Mouse (Mus musculus) CH12.LX (cell line): ENCODE measurements around the gene Dusp19. TPM values are rescaled to one million over a fixed set of nuclear protein-coding genes. Genes with fewer than 3 reads are reported as not detected.
A peak's percentile ranks its signal among the peaks of the same experiment; 100 is the strongest.

ENCODE experiments used
- DNase-seq: peaks from one replicate; pipeline ENCODE4 v3.0.0-alpha.2; 2013; ENCODE audit errors: extremely low read depth
- H3K27ac ChIP-seq: 2 replicates; pipeline ENCODE4 v1.5.1; 2012; ENCODE audit warnings: low read depth, mild to moderate bottlenecking, control low read depth, moderate library complexity; ENCODE audit not compliant: insufficient read depth
- H3K27me3 ChIP-seq: replicated peaks from 2 replicates; pipeline ENCODE3; 2012; ENCODE audit warnings: inconsistent platforms
- H3K36me3 ChIP-seq, 2 experiments: replicated peaks in 1 of 2; 2 replicates each; pipeline versions ENCODE3 to v1.6.1; 2012; ENCODE audit warnings: inconsistent platforms in 1 of 2, low read length in 1 of 2, mild to moderate bottlenecking in 1 of 2, mixed read lengths in 1 of 2, moderate library complexity in 1 of 2; ENCODE audit not compliant: control insufficient read depth in 1 of 2, insufficient read depth in 1 of 2
- H3K4me1 ChIP-seq, 2 experiments: 2 replicates each; pipeline ENCODE4 v1.6.1; 2012; ENCODE audit warnings: inconsistent platforms in 1 of 2, moderate library complexity in 1 of 2; ENCODE audit not compliant: insufficient read depth in 2 of 2, control insufficient read depth in 1 of 2
- H3K4me2 ChIP-seq: 2 replicates; pipeline ENCODE4 v1.6.1; 2012; ENCODE audit warnings: low read depth, mild to moderate bottlenecking, control low read depth; ENCODE audit not compliant: poor library complexity, insufficient read depth, severe bottlenecking
- H3K4me3 ChIP-seq, 3 experiments: fragments of 150-350 bp in 1 of 3; sonication (generic) in 1 of 3; replicated peaks in 1 of 3; 2 replicates each; pipeline versions ENCODE3 to v1.5.1; 2011 to 2012; ENCODE audit warnings: low read depth in 2 of 3, low read length in 2 of 3, mild to moderate bottlenecking in 2 of 3, moderate library complexity in 2 of 3, control low read depth in 1 of 3, improper control_type of control experiment in 1 of 3, inconsistent platforms in 1 of 3, mixed read lengths in 1 of 3; ENCODE audit not compliant: poor library complexity in 1 of 3
- H3K79me2 ChIP-seq: replicated peaks from 2 replicates; pipeline ENCODE4 v1.6.1; 2012; ENCODE audit warnings: mild to moderate bottlenecking, moderate library complexity; ENCODE audit not compliant: control insufficient read depth, poor library complexity, insufficient read depth, severe bottlenecking; ENCODE audit errors: extremely low read depth
- H3K9ac ChIP-seq: 2 replicates; pipeline ENCODE4 v1.6.1; 2012; ENCODE audit warnings: low read depth, mild to moderate bottlenecking, control low read depth, moderate library complexity; ENCODE audit not compliant: insufficient read depth
- H3K9me3 ChIP-seq: replicated peaks from 2 replicates; pipeline ENCODE3; 2012; ENCODE audit warnings: low read length, inconsistent platforms, mixed read lengths
- BHLHE40 ChIP-seq: IDR thresholded peaks from 2 replicates; pipeline ENCODE4 v1.6.1; 2011; ENCODE audit warnings: mild to moderate bottlenecking, low read depth, low read length, improper control_type of control experiment
- CHD1 ChIP-seq: IDR thresholded peaks from 2 replicates; pipeline ENCODE4 v1.6.1; 2012; ENCODE audit warnings: low read depth, low read length, improper control_type of control experiment, inconsistent platforms
- CHD2 ChIP-seq: IDR thresholded peaks from 2 replicates; pipeline ENCODE4 v1.6.1; 2011; ENCODE audit warnings: low read length, improper control_type of control experiment
- CTCF ChIP-seq, 2 experiments: IDR thresholded peaks in 1 of 2; conservative IDR thresholded peaks in 1 of 2; 2 replicates each; pipeline ENCODE4 v1.5.1; 2011 to 2012; ENCODE audit warnings: low read depth in 2 of 2, low read length in 2 of 2, improper control_type of control experiment in 1 of 2, inconsistent platforms in 1 of 2, mild to moderate bottlenecking in 1 of 2, moderate library complexity in 1 of 2
- E2F4 ChIP-seq: IDR thresholded peaks from 2 replicates; pipeline ENCODE4 v1.6.1; 2011; ENCODE audit warnings: low read depth, low read length, improper control_type of control experiment; ENCODE audit not compliant: insufficient replicate concordance
- EP300 ChIP-seq: IDR thresholded peaks from 2 replicates; pipeline ENCODE4 v1.6.1; 2011; ENCODE audit warnings: low read length, improper control_type of control experiment
- ETS1 ChIP-seq: conservative IDR thresholded peaks from 2 replicates; pipeline ENCODE4 v1.6.1; 2012; ENCODE audit warnings: low read depth, mild to moderate bottlenecking, inconsistent platforms, low read length, improper control_type of control experiment, moderate library complexity
- GABPA ChIP-seq: IDR thresholded peaks from 2 replicates; pipeline ENCODE4 v1.6.1; 2012; ENCODE audit warnings: low read depth, low read length, improper control_type of control experiment, inconsistent platforms; ENCODE audit not compliant: insufficient replicate concordance
- HCFC1 ChIP-seq: IDR thresholded peaks from 2 replicates; pipeline ENCODE4 v1.6.1; 2012; ENCODE audit warnings: low read depth, mild to moderate bottlenecking, inconsistent platforms, low read length, improper control_type of control experiment
- IRF4 ChIP-seq: IDR thresholded peaks from 2 replicates; pipeline ENCODE4 v1.6.1; 2014; ENCODE audit warnings: low read depth, mild to moderate bottlenecking, inconsistent platforms, low read length, improper control_type of control experiment
- JUN ChIP-seq: IDR thresholded peaks from 2 replicates; pipeline ENCODE4 v1.6.1; 2011; ENCODE audit warnings: low read depth, mild to moderate bottlenecking, low read length, improper control_type of control experiment, moderate library complexity; ENCODE audit not compliant: insufficient read depth
- JUND ChIP-seq: conservative IDR thresholded peaks from 2 replicates; pipeline ENCODE4 v1.6.1; 2011; ENCODE audit warnings: low read depth, low read length, improper control_type of control experiment
- KAT2A ChIP-seq: IDR thresholded peaks from 2 replicates; pipeline ENCODE4 v1.6.1; 2012; ENCODE audit warnings: low read length, improper control_type of control experiment, inconsistent platforms; ENCODE audit not compliant: insufficient replicate concordance
- MAFK ChIP-seq: IDR thresholded peaks from 2 replicates; pipeline ENCODE4 v1.6.1; 2011; ENCODE audit warnings: low read length, improper control_type of control experiment; ENCODE audit not compliant: insufficient replicate concordance
- MAX ChIP-seq: IDR thresholded peaks from 2 replicates; pipeline ENCODE4 v1.6.1; 2011; ENCODE audit warnings: low read length, improper control_type of control experiment
- MAZ ChIP-seq: IDR thresholded peaks from 2 replicates; pipeline ENCODE4 v1.6.1; 2012; ENCODE audit warnings: low read depth, mild to moderate bottlenecking, inconsistent platforms, low read length, improper control_type of control experiment, moderate library complexity
- MEF2A ChIP-seq: IDR thresholded peaks from 2 replicates; pipeline ENCODE4 v1.6.1; 2014; ENCODE audit warnings: low read depth, mild to moderate bottlenecking, inconsistent platforms, low read length, improper control_type of control experiment, borderline replicate concordance
- MXI1 ChIP-seq: IDR thresholded peaks from 2 replicates; pipeline ENCODE4 v1.6.1; 2011; ENCODE audit warnings: mild to moderate bottlenecking, low read depth, low read length, improper control_type of control experiment
- MYC ChIP-seq: IDR thresholded peaks from 2 replicates; pipeline ENCODE4 v1.6.1; 2011; ENCODE audit warnings: low read depth, mild to moderate bottlenecking, improper control_type of control experiment, low read length
- NELFE ChIP-seq: IDR thresholded peaks from 2 replicates; pipeline ENCODE4 v1.6.1; 2011; ENCODE audit warnings: low read depth, low read length, improper control_type of control experiment
- NRF1 ChIP-seq: IDR thresholded peaks from 2 replicates; pipeline ENCODE4 v1.6.1; 2014; ENCODE audit warnings: low read depth, mild to moderate bottlenecking, inconsistent platforms, low read length, improper control_type of control experiment, moderate library complexity
- PAX5 ChIP-seq: IDR thresholded peaks from 2 replicates; pipeline ENCODE4 v1.6.1; 2012; ENCODE audit warnings: low read length, inconsistent platforms, mixed read lengths
- POLR2A ChIP-seq: IDR thresholded peaks from 2 replicates; pipeline ENCODE4 v1.6.1; 2011; ENCODE audit warnings: low read depth, mild to moderate bottlenecking, improper control_type of control experiment, low read length
- POLR2AphosphoS2 ChIP-seq: IDR thresholded peaks from 2 replicates; pipeline ENCODE4 v1.6.1; 2011; ENCODE audit warnings: low read depth, low read length, improper control_type of control experiment
- RAD21 ChIP-seq: IDR thresholded peaks from 2 replicates; pipeline ENCODE4 v1.6.1; 2011; ENCODE audit warnings: low read depth, mild to moderate bottlenecking, low read length, improper control_type of control experiment, moderate library complexity
- RCOR1 ChIP-seq: conservative IDR thresholded peaks from 2 replicates; pipeline ENCODE4 v1.6.1; 2012; ENCODE audit warnings: low read depth, mild to moderate bottlenecking, inconsistent platforms, low read length, improper control_type of control experiment
- SIN3A ChIP-seq: IDR thresholded peaks from 2 replicates; pipeline ENCODE4 v1.6.1; 2012; ENCODE audit warnings: low read length, improper control_type of control experiment, inconsistent platforms
- SMC3 ChIP-seq: IDR thresholded peaks from 2 replicates; pipeline ENCODE4 v1.6.1; 2011; ENCODE audit warnings: low read depth, low read length, improper control_type of control experiment
- TBP ChIP-seq: conservative IDR thresholded peaks from 2 replicates; pipeline ENCODE4 v1.6.1; 2011; ENCODE audit warnings: low read depth, low read length, improper control_type of control experiment
- TCF12 ChIP-seq: IDR thresholded peaks from 2 replicates; pipeline ENCODE4 v1.6.1; 2014; ENCODE audit warnings: low read depth, mild to moderate bottlenecking, inconsistent platforms, low read length, improper control_type of control experiment
- UBTF ChIP-seq: IDR thresholded peaks from 2 replicates; pipeline ENCODE4 v1.6.1; 2012; ENCODE audit warnings: low read depth, mild to moderate bottlenecking, inconsistent platforms, low read length, improper control_type of control experiment, moderate library complexity
- USF1 ChIP-seq: IDR thresholded peaks from 2 replicates; pipeline ENCODE4 v1.6.1; 2014; ENCODE audit warnings: low read depth, mild to moderate bottlenecking, inconsistent platforms, low read length, improper control_type of control experiment
- USF2 ChIP-seq: conservative IDR thresholded peaks from 2 replicates; pipeline ENCODE4 v1.6.1; 2011; ENCODE audit warnings: low read depth, low read length, improper control_type of control experiment
- ZC3H11A ChIP-seq: IDR thresholded peaks from 2 replicates; pipeline ENCODE4 v1.6.1; 2012; ENCODE audit warnings: low read depth, mild to moderate bottlenecking, inconsistent platforms, low read length, improper control_type of control experiment
- ZKSCAN1 ChIP-seq: IDR thresholded peaks from 2 replicates; pipeline ENCODE4 v1.6.1; 2012; ENCODE audit warnings: low read depth, inconsistent platforms, low read length, improper control_type of control experiment, borderline replicate concordance
- ZMIZ1 ChIP-seq: IDR thresholded peaks from 2 replicates; pipeline ENCODE4 v1.6.1; 2012; ENCODE audit warnings: low read depth, mild to moderate bottlenecking, inconsistent platforms, low read length, improper control_type of control experiment
- ZNF384 ChIP-seq: IDR thresholded peaks from 2 replicates; pipeline ENCODE4 v1.6.1; 2012; ENCODE audit warnings: low read depth, low read length, improper control_type of control experiment, inconsistent platforms
- dilution Hi-C: fragments of 300-500 bp; cut with MboI; formaldehyde crosslinking; loops from 2 replicates; pipeline ENCODE4 v1.14.3; 2020; ENCODE audit warnings: low sequenced_read_pairs; ENCODE audit not compliant: extremely low pct_unique_long_range_greater_than_20kb, extremely low pct_ligation_motif_present
- in situ Hi-C: fragments of 300-500 bp; cut with MboI; formaldehyde crosslinking; loops from 3 replicates; pipeline ENCODE4 v1.14.3; 2019; ENCODE audit warnings: low sequenced_read_pairs, low pct_ligation_motif_present, low pct_unique_long_range_greater_than_20kb, mixed read lengths
- polyA plus RNA-seq: library from polyadenylated mRNA; unstranded; fragments of >175 nt; gene quantifications from 2 replicates; pipeline ENCODE4 v1.2.1, GENCODE M21; 2012; ENCODE audit warnings: low read depth; ENCODE audit not compliant: insufficient read length
- total RNA-seq, 2 experiments: library from RNA; depleted of rRNA; stranded (reverse); fragments of 300-350 nt in 1 of 2; fragments of >200 nt in 1 of 2; gene quantifications; 2 replicates each; pipeline ENCODE4 v1.2.3; 2012 to 2014

Gene Dusp19
- total RNA-seq (2012; rRNA removed) (19.0 TPM in 2 replicates), total RNA-seq (2014; rRNA removed) (27.3 and 29.8 TPM in 2 replicates), polyA plus RNA-seq (22.7 and 23.1 TPM in 2 replicates)

DNA sequence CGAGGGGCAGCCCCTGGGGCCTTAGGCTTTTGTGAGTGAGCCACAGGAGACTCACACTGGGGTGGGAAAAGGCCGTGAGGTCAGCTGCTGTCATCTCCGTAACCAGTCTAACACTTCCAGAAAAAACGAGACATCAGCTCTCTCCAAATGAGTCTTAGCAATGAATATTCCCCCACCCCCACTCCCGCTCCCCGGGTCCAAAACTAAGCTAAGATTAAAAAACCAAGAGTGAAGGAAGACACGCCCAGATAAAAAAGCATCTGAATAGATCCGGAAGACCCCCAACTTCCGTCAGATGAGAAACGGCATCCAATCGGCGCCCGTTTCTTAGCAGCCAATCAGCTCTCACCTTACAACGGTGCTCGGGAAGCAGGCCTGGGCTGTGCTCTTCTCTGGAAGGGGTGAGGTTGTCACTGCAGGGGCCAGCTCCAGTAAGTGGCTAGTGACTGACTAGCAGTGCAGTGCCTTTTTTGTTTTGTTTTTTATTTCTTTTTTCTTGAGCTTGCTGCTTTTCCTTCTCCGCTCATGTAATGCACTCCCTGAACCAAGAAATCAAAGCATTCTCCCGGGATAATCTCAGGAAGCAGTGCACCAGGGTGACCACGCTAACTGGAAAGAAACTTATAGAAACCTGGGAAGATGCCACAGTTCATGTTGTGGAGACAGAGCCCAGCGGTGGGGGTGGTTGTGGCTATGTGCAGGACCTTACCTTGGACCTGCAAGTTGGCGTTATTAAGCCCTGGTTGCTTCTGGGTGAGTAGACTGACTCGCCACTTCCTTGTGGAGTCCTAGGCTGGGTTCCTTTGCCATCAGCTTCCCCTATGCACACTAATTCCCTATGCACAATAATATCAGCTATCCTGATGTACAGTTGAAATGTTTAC is at the start of gene Dusp19, which contains the start of gene Nup35:
TSS of gene Dusp19 (plus strand) at position 192 of the 884 bp plus-strand sequence.
TSS of gene Nup35 (plus strand) at position 383 of the 884 bp plus-strand sequence.
- H3K4me3 ChIP-seq: peak within 1 kb of the TSS; percentile 72 to 98 (median 82)
- no peaks in the 10 kb centered on the region for H3K27me3 ChIP-seq
- dilution Hi-C loops (no loop called here), in situ Hi-C loops (no loop called here)
- H3K4me2 ChIP-seq: peak within 1 kb of the TSS; percentile 71
- H3K9me3 ChIP-seq: no peaks in the 10 kb centered on the region
- DNase-seq: peak; percentile 95
- H3K36me3 ChIP-seq: peaks cover 3 to 11% of the 10 kb centered on the region in 2 experiments
- peak within 1 kb of the TSS; percentile 82 for H3K9ac ChIP-seq
- no peak within 1 kb of the TSS for H3K27ac ChIP-seq
- peaks cover 0 to 18% of the 10 kb centered on the region in 2 experiments; a peak in 2 of 4 replicates for H3K4me1 ChIP-seq
- no peaks in the 10 kb centered on the region for H3K79me2 ChIP-seq
- TF ChIP-seq CHD1: 0 out of 2 replicates have a peak, but pooled peaks have one; percentile 35
- TF ChIP-seq USF1: no peak; the same call in 1 of the 2 replicates
- peak; percentile 94 for TF ChIP-seq NELFE
- peak; percentile 47; the same call in 1 of the 2 replicates for TF ChIP-seq GABPA
- TF ChIP-seq USF2: no peak
- peak; percentile 78 for TF ChIP-seq TBP
- no peak for TF ChIP-seq RAD21
- TF ChIP-seq TCF12: peak; percentile 80
- no peak for TF ChIP-seq MAFK
- peak; percentile 68; the same call in 1 of the 2 replicates for TF ChIP-seq SIN3A
- TF ChIP-seq POLR2AphosphoS2: peak; percentile 55; the same call in 1 of the 2 replicates
- TF ChIP-seq POLR2A: peak; percentile 91
- TF ChIP-seq ETS1: no peak; the same call in 1 of the 2 replicates
- peak; percentile 52; the same call in 1 of the 2 replicates for TF ChIP-seq MYC
- peak; percentile 82 for TF ChIP-seq HCFC1
- TF ChIP-seq MAX: no peak
- TF ChIP-seq ZKSCAN1: no peak
- TF ChIP-seq SMC3: no peak
- peak; percentile 30; the same call in 1 of the 2 replicates for TF ChIP-seq IRF4
- no peak for TF ChIP-seq MEF2A
- TF ChIP-seq MXI1: peak; percentile 71; the same call in 1 of the 2 replicates
- TF ChIP-seq CHD2: peak; percentile 66
- no peak for TF ChIP-seq PAX5
- no peak for TF ChIP-seq UBTF
- TF ChIP-seq KAT2A: peak; percentile 77; the same call in 1 of the 2 replicates
- TF ChIP-seq ZMIZ1: peak; percentile 90
- TF ChIP-seq MAZ: peak; percentile 75
- no peak for TF ChIP-seq CTCF (conservative IDR thresholded peaks at IDR 0.05 in 1 of 2, IDR thresholded peaks at IDR 0.05 in 1 of 2; ENCODE audit: low read depth in 2 of 2, low read length in 2 of 2)
- 0 out of 2 replicates have a peak, but pooled peaks have one; percentile 50 for TF ChIP-seq EP300
- no peak for TF ChIP-seq E2F4
- peak; percentile 53; the same call in 1 of the 2 replicates for TF ChIP-seq BHLHE40
- no peak for TF ChIP-seq JUN
- TF ChIP-seq ZC3H11A: no peak
- TF ChIP-seq JUND: 0 out of 2 replicates have a peak, but pooled peaks have one; percentile 24
- TF ChIP-seq RCOR1: 0 out of 2 replicates have a peak, but pooled peaks have one; percentile 29
- TF ChIP-seq NRF1: peak; percentile 13; the same call in 1 of the 2 replicates
- peak; percentile 64; the same call in 1 of the 2 replicates for TF ChIP-seq ZNF384
